Mouse (Mus musculus): ENCODE data around the gene Tufm. TPM values are rescaled to one million over a fixed set of nuclear protein-coding genes. Genes with fewer than 3 reads are reported as not detected.

Tufm gene
- total and polyA plus RNA-seq, 2 experiments from 2014 or later, result 86.2 to 101 TPM

- ATAC-seq (ENCODE audit: low FRiP score), result no peak
- no peaks in the 10 kb centered on the region for H3K27me3 ChIP-seq (ENCODE audit: insufficient read depth, low read length)
- H3K9ac ChIP-seq (replicated peaks; ENCODE audit: low read length, poor library complexity, severe bottlenecking), result no peak overlapping the region
- no peak overlapping the region for H3K27ac ChIP-seq (ENCODE audit: low read depth, low read length)
- peaks cover 50% of the 10 kb centered on the region for H3K36me3 ChIP-seq (ENCODE audit: insufficient read depth, low read length)
- H3K4me3 ChIP-seq (ENCODE audit: low read depth, low read length), result no peak overlapping the region
- no peak for TF ChIP-seq CTCF (IDR thresholded peaks at IDR 0.05)
- H3K4me1 ChIP-seq (ENCODE audit: insufficient read depth, low read length), result peaks cover 5% of the 10 kb centered on the region; the same call in 1 of the 2 replicates
- no peak for DNase-seq (ENCODE audit: low spot score)
- H3K9me3 ChIP-seq (ENCODE audit: low read length), result no peaks in the 10 kb centered on the region
- no peak overlapping the region for H3K4me2 ChIP-seq (ENCODE audit: low read depth, low read length, poor library complexity, severe bottlenecking)
- WGBS, result 87% methylated on average over 13 of the region's 13 CpGs
Measured at GRCm38 (mm10) chr7:126472306-126472705, 14.9 kb upstream of the Tufm start.

DNA sequence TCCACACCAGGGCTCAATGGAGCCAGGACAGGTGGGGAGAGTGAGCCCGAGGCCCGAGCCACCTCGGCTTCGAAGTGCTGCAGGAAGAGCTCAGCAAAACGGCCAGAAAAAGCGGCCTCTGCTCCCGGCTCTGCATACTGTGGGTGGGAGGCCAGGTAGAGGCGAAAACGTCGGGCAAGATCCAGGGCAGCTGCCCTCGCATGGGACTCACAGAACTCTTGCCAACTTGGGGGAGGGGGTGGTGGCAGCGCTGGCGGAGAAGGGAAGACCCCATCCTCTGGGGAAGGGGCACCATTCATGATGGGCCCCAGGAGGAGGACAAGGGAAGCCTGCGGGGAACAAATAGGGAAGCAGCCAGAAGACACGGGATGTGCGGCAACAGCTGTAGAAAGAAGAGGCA, 14.4 kb upstream of the Tufm start:
- DNase-seq (ENCODE audit: low spot score) (no peak), ATAC-seq (ENCODE audit: low FRiP score) (no peak)
- H3K36me3 ChIP-seq (ENCODE audit: insufficient read depth, low read length), result peaks cover 46% of the 10 kb centered on the region
- no peak overlapping the region for H3K27ac ChIP-seq (ENCODE audit: low read depth, low read length)
- no peak overlapping the region for H3K9ac ChIP-seq (replicated peaks; ENCODE audit: low read length, poor library complexity, severe bottlenecking)
- 91% methylated on average over 16 of the region's 16 CpGs for WGBS
- no peak overlapping the region for H3K4me2 ChIP-seq (ENCODE audit: low read depth, low read length, poor library complexity, severe bottlenecking)
- no peak overlapping the region for H3K4me3 ChIP-seq (ENCODE audit: low read depth, low read length)
- H3K4me1 ChIP-seq (ENCODE audit: insufficient read depth, low read length), result peaks cover 5% of the 10 kb centered on the region; the same call in 1 of the 2 replicates
- H3K27me3 ChIP-seq (ENCODE audit: insufficient read depth, low read length), result no peaks in the 10 kb centered on the region
- no peak for TF ChIP-seq CTCF (IDR thresholded peaks at IDR 0.05)
- no peaks in the 10 kb centered on the region for H3K9me3 ChIP-seq (ENCODE audit: low read length)

- ATAC-seq (ENCODE audit: low FRiP score), result no peak
- 83% methylated on average over 9 of the region's 9 CpGs for WGBS
- no peak overlapping the region for H3K27ac ChIP-seq (ENCODE audit: low read depth, low read length)
- peaks cover 40% of the 10 kb centered on the region for H3K36me3 ChIP-seq (ENCODE audit: insufficient read depth, low read length)
- H3K27me3 ChIP-seq (ENCODE audit: insufficient read depth, low read length), result no peaks in the 10 kb centered on the region
- H3K4me1 ChIP-seq (ENCODE audit: insufficient read depth, low read length), result peaks cover 5% of the 10 kb centered on the region; the same call in 1 of the 2 replicates
- DNase-seq (ENCODE audit: low spot score), result no peak
- peak overlapping the region; percentile 97; the same call in 1 of the 2 replicates for H3K9ac ChIP-seq (replicated peaks; ENCODE audit: low read length, poor library complexity, severe bottlenecking)
- H3K9me3 ChIP-seq (ENCODE audit: low read length), result no peaks in the 10 kb centered on the region
- H3K4me3 ChIP-seq (ENCODE audit: low read depth, low read length), result peak overlapping the region; percentile 85
- TF ChIP-seq CTCF (IDR thresholded peaks at IDR 0.05), result no peak
- H3K4me2 ChIP-seq (ENCODE audit: low read depth, low read length, poor library complexity, severe bottlenecking), result peak overlapping the region; percentile 97
Measured at GRCm38 (mm10) chr7:126473470-126474086, 13.6 kb upstream of the Tufm start.

- H3K9me3 ChIP-seq (ENCODE audit: low read length), result no peaks in the 10 kb centered on the region
- H3K4me3 ChIP-seq (ENCODE audit: low read depth, low read length), result peak overlapping the region; percentile 85
- peak; percentile 31 for ATAC-seq (ENCODE audit: low FRiP score)
- 1% methylated on average over 21 of the region's 27 CpGs for WGBS
- H3K9ac ChIP-seq (replicated peaks; ENCODE audit: low read length, poor library complexity, severe bottlenecking), result peak overlapping the region; percentile 97
- no peaks in the 10 kb centered on the region for H3K27me3 ChIP-seq (ENCODE audit: insufficient read depth, low read length)
- peak; percentile 6 for DNase-seq (ENCODE audit: low spot score)
- H3K4me2 ChIP-seq (ENCODE audit: low read depth, low read length, poor library complexity, severe bottlenecking), result peak overlapping the region; percentile 97
- H3K27ac ChIP-seq (ENCODE audit: low read depth, low read length), result peak overlapping the region; percentile 94
- TF ChIP-seq CTCF (IDR thresholded peaks at IDR 0.05), result no peak
- H3K4me1 ChIP-seq (ENCODE audit: insufficient read depth, low read length), result peaks cover 5% of the 10 kb centered on the region; the same call in 1 of the 2 replicates
- H3K36me3 ChIP-seq (ENCODE audit: insufficient read depth, low read length), result peaks cover 31% of the 10 kb centered on the region
Measured at GRCm38 (mm10) chr7:126474486-126474955, 12.6 kb upstream of the Tufm start.

- peak within 1 kb of the TSS; percentile 94 for H3K27ac ChIP-seq (ENCODE audit: low read depth, low read length)
- H3K9ac ChIP-seq (replicated peaks; ENCODE audit: low read length, poor library complexity, severe bottlenecking), result peak within 1 kb of the TSS; percentile 97
- H3K4me3 ChIP-seq (ENCODE audit: low read depth, low read length), result peak within 1 kb of the TSS; percentile 85
- peaks cover 25% of the 10 kb centered on the region for H3K36me3 ChIP-seq (ENCODE audit: insufficient read depth, low read length)
- no peaks in the 10 kb centered on the region for H3K9me3 ChIP-seq (ENCODE audit: low read length)
- DNase-seq (ENCODE audit: low spot score), result peak; percentile 96
- peak; percentile 63 for TF ChIP-seq CTCF (IDR thresholded peaks at IDR 0.05)
- H3K27me3 ChIP-seq (ENCODE audit: insufficient read depth, low read length), result no peaks in the 10 kb centered on the region
- H3K4me2 ChIP-seq (ENCODE audit: low read depth, low read length, poor library complexity, severe bottlenecking), result peak within 1 kb of the TSS; percentile 97
- under 1% methylated on average over 51 of the region's 53 CpGs for WGBS
- ATAC-seq (ENCODE audit: low FRiP score), result peak; percentile 93
- peaks cover 5% of the 10 kb centered on the region; the same call in 1 of the 2 replicates for H3K4me1 ChIP-seq (ENCODE audit: insufficient read depth, low read length)
Measured at GRCm38 (mm10) chr7:126474993-126475581, 12.1 kb upstream of the Tufm start, which contains the start of gene Sh2b1. Sh2b1 (minus strand) TSS chr7:126475424.

GRCm38 (mm10) chr7:126481699-126482098, 5.5 kb upstream of the Tufm start:
- no peaks in the 10 kb centered on the region for H3K27me3 ChIP-seq (ENCODE audit: insufficient read depth, low read length)
- no peak overlapping the region for H3K27ac ChIP-seq (ENCODE audit: low read depth, low read length)
- H3K9me3 ChIP-seq (ENCODE audit: low read length), result no peaks in the 10 kb centered on the region
- H3K36me3 ChIP-seq (ENCODE audit: insufficient read depth, low read length), result no peaks in the 10 kb centered on the region
- peak; percentile 77 for TF ChIP-seq CTCF (IDR thresholded peaks at IDR 0.05)
- 23% methylated on average over 5 of the region's 5 CpGs for WGBS
- DNase-seq (ENCODE audit: low spot score) (peak; percentile 32), ATAC-seq (ENCODE audit: low FRiP score) (no peak)
- no peaks in the 10 kb centered on the region for H3K4me1 ChIP-seq (ENCODE audit: insufficient read depth, low read length)
- 0 out of 2 replicates have a peak overlapping the region, but pooled peaks have one; percentile 78 for H3K4me2 ChIP-seq (ENCODE audit: low read depth, low read length, poor library complexity, severe bottlenecking)
- no peak overlapping the region for H3K4me3 ChIP-seq (ENCODE audit: low read depth, low read length)
- no peak overlapping the region for H3K9ac ChIP-seq (replicated peaks; ENCODE audit: low read length, poor library complexity, severe bottlenecking)

Data from midbrain, postnatal 0 days (tissue).